In genomic region chr11:72428694-72429093, GRCm38 (mm10) we compare ENCODE assay signal across 9 mouse cellular contexts. TPM values are rescaled to one million over a fixed set of nuclear protein-coding genes. Genes with fewer than 3 reads are reported as not detected.
A peak's percentile ranks its signal among the peaks of the same experiment; 100 is the strongest.
DNase-seq lines count a peak whose midpoint lies in the region; ATAC-seq and TF ChIP-seq lines count a peak whose summit lies in the region.
"Had no signal": no experiment of that assay in that cellular context is flagged by ENCODE, and none has a peak within 500 bp of the region (broad histone marks: within the 10 kb centered on the region; RNA-seq: fewer than 3 reads in every experiment).

No protein-coding gene starts in this region.

- WGBS in heart, adult 2 months = 1% methylated on average over 5 of the region's 5 CpGs
- WGBS in kidney, embryonic 14.5 days = 0% methylated on average over 5 of the region's 5 CpGs
- WGBS in liver, postnatal 0 days (ENCODE audit: insufficient replicate concordance) = 8% methylated on average over 5 of the region's 5 CpGs

- no peaks in the 10 kb centered on the region for H3K9me3 ChIP-seq in kidney, embryonic 14.5 days (ENCODE audit: control insufficient read depth, low read length)
- no peaks in the 10 kb centered on the region for H3K9me3 ChIP-seq in liver, postnatal 0 days (ENCODE audit: low read length)

- TF ChIP-seq POLR2A in cortical plate, adult 2 months (IDR thresholded peaks at IDR 0.05; ENCODE audit: extremely low read depth, insufficient read depth, low read length) = no peak
- no peak for TF ChIP-seq POLR2A in heart, adult 2 months (IDR thresholded peaks at IDR 0.05; ENCODE audit: insufficient read depth, low read depth, low read length)

- intact Hi-C loops in heart, adult 2 months (cut with DNase I) = loop anchor here (1.0 to 2.0 kb wide), 6 partner anchors 18 to 204 kb away; partner anchors contain the start of gene Smtnl2

- TF ChIP-seq EP300 in heart, adult 2 months (IDR thresholded peaks at IDR 0.05; ENCODE audit: insufficient read depth, low read depth, low read length) = 0 out of 2 replicates have a peak, but pooled peaks have one; percentile 50
- TF ChIP-seq EP300 in liver, postnatal 0 days (IDR thresholded peaks at IDR 0.05; ENCODE audit: low read depth) = no peak

- no peaks in the 10 kb centered on the region for H3K36me3 ChIP-seq in heart, adult 2 months (ENCODE audit: control insufficient read depth, insufficient read depth, low read length)
- H3K36me3 ChIP-seq in kidney, embryonic 14.5 days (ENCODE audit: control insufficient read depth, insufficient read depth, low read length) = no peaks in the 10 kb centered on the region
- no peaks in the 10 kb centered on the region for H3K36me3 ChIP-seq in liver, postnatal 0 days (replicated peaks; ENCODE audit: insufficient read depth, low read length)

- peak; percentile 70 for DNase-seq in WW6 (ENCODE audit: low read depth, low spot score)
- peak; percentile 85 to 87 for DNase-seq in heart, adult 2 months
- peak; percentile 85 for DNase-seq in liver, postnatal 0 days
- DNase-seq in retina, postnatal 7 days (ENCODE audit: low read depth, low spot score) = peak; percentile 75
- peak; percentile 54 for DNase-seq in urinary bladder, postnatal 10 days (ENCODE audit: low spot score)

- H3K27ac ChIP-seq in cortical plate, adult 2 months (ENCODE audit: insufficient read depth, low read length) = no peak overlapping the region
- no peak overlapping the region for H3K27ac ChIP-seq in heart, adult 2 months
- H3K27ac ChIP-seq in kidney, embryonic 14.5 days (ENCODE audit: low read depth, low read length) = no peak overlapping the region
- H3K27ac ChIP-seq in liver, postnatal 0 days (ENCODE audit: low read depth) = no peak overlapping the region

- no peaks in the 10 kb centered on the region for H3K27me3 ChIP-seq in heart, adult 2 months (ENCODE audit: control insufficient read depth, insufficient read depth, low read length)
- no peaks in the 10 kb centered on the region for H3K27me3 ChIP-seq in kidney, embryonic 14.5 days (ENCODE audit: control insufficient read depth, insufficient read depth, low read length)
- H3K27me3 ChIP-seq in liver, postnatal 0 days (ENCODE audit: insufficient read depth, low read length) = no peaks in the 10 kb centered on the region

- no peaks in the 10 kb centered on the region for H3K4me1 ChIP-seq in cortical plate, adult 2 months (ENCODE audit: control insufficient read depth, insufficient read depth, low read length)
- H3K4me1 ChIP-seq in heart, adult 2 months (ENCODE audit: control insufficient read depth, insufficient read depth, low read length) = no peaks in the 10 kb centered on the region
- H3K4me1 ChIP-seq in kidney, embryonic 14.5 days (ENCODE audit: control insufficient read depth, insufficient read depth, low read length) = no peaks in the 10 kb centered on the region
- no peaks in the 10 kb centered on the region for H3K4me1 ChIP-seq in liver, postnatal 0 days (ENCODE audit: insufficient read depth)

- H3K79me2 ChIP-seq in heart, adult 2 months (replicated peaks; ENCODE audit: control insufficient read depth, insufficient read depth, low read length) = no peaks in the 10 kb centered on the region

- H3K9ac ChIP-seq in heart, adult 2 months (ENCODE audit: low read depth, low read length) = no peak overlapping the region
- H3K9ac ChIP-seq in kidney, embryonic 14.5 days (ENCODE audit: low read depth, low read length) = no peak overlapping the region
- H3K9ac ChIP-seq in liver, postnatal 0 days (replicated peaks) = no peak overlapping the region

- peak; percentile 56 for ATAC-seq in CD4-positive, CD25-positive, alpha-beta regulatory T cell, adult 4 months
- ATAC-seq in kidney, embryonic 14.5 days (ENCODE audit: low FRiP score, low TSS enrichment) = peak; percentile 43; the same call in 1 of the 2 replicates
- peak; percentile 74 for ATAC-seq in liver, postnatal 0 days

- no peak overlapping the region for H3K4me2 ChIP-seq in kidney, embryonic 14.5 days (replicated peaks; ENCODE audit: low read depth, low read length)
- H3K4me2 ChIP-seq in liver, postnatal 0 days (ENCODE audit: low read depth, low read length) = peak overlapping the region; percentile 58

- TF ChIP-seq CTCF in cortical plate, adult 2 months (IDR thresholded peaks at IDR 0.05; ENCODE audit: extremely low read depth, insufficient read depth, low read length) = peak; percentile 50
- peak; percentile 76 for TF ChIP-seq CTCF in heart, adult 2 months (IDR thresholded peaks at IDR 0.05)
- peak; percentile 78 for TF ChIP-seq CTCF in liver, postnatal 0 days (IDR thresholded peaks at IDR 0.05; ENCODE audit: low read depth)

- H3K4me3 ChIP-seq in cortical plate, adult 2 months (ENCODE audit: insufficient read depth, low read length) = no peak overlapping the region
- no peak overlapping the region for H3K4me3 ChIP-seq in heart, adult 2 months
- H3K4me3 ChIP-seq in kidney, embryonic 14.5 days (ENCODE audit: low read length) = no peak overlapping the region
- H3K4me3 ChIP-seq in liver, postnatal 0 days (ENCODE audit: low read depth, low read length) = no peak overlapping the region

RNA-seq across cellular contexts. Expression of gene Ggt6, which starts 6.6 kb away (rescaled TPM):
- polyA plus RNA-seq in CD4-positive, CD25-positive, alpha-beta regulatory T cell, adult 4 months (2017; shearing (Covaris generic)) = not detected
- 0.25 and 0.27 TPM in 2 replicates for polyA plus RNA-seq in cortical plate, adult 2 months (2012; rRNA removed)
- not detected for total RNA-seq in heart, adult 2 months (2021)
- polyA plus RNA-seq in heart, adult 2 months (2012; rRNA removed) = 0.20 TPM in 1 of 2 replicates, not detected in the other
- polyA plus RNA-seq in kidney, embryonic 14.5 days (2014; fragmentation: Nextera tagmentation; extraction: Ambion mirVana) = 0.31 and 0.76 TPM in 2 replicates
- polyA plus RNA-seq in liver, postnatal 0 days (2015; fragmentation: Nextera tagmentation; extraction: Ambion mirVana) = 0.79 and 1.2 TPM in 2 replicates
- total RNA-seq: layer of hippocampus, postnatal 36 days had no signal

RNA-seq across cellular contexts. Expression of gene Mybbp1a, which starts 12.5 kb away (rescaled TPM):
- 100 to 1,000 TPM in 1 of 2 experiments, 10 to 100 TPM in 1; 73.7 to 102 TPM for polyA plus RNA-seq in CD4-positive, CD25-positive, alpha-beta regulatory T cell, adult 4 months (2017; shearing (Covaris generic))
- 48.1 and 56.2 TPM in 2 replicates for polyA plus RNA-seq in cortical plate, adult 2 months (2012; rRNA removed)
- total RNA-seq in heart, adult 2 months (2021) = 10 to 100 TPM; 42.7 to 46.1 TPM
- polyA plus RNA-seq in heart, adult 2 months (2012; rRNA removed) = 21.8 and 30.6 TPM in 2 replicates
- 129 and 173 TPM in 2 replicates for polyA plus RNA-seq in kidney, embryonic 14.5 days (2014; fragmentation: Nextera tagmentation; extraction: Ambion mirVana)
- 40.2 and 44.5 TPM in 2 replicates for polyA plus RNA-seq in liver, postnatal 0 days (2015; fragmentation: Nextera tagmentation; extraction: Ambion mirVana)

RNA-seq across cellular contexts. Expression of gene Smtnl2, which starts 17.2 kb away (rescaled TPM):
- under 1 TPM in 1 of 2 experiments, not detected in 1; 0.23 TPM for polyA plus RNA-seq in CD4-positive, CD25-positive, alpha-beta regulatory T cell, adult 4 months (2017; shearing (Covaris generic))
- 0.78 and 1.6 TPM in 2 replicates for polyA plus RNA-seq in cortical plate, adult 2 months (2012; rRNA removed)
- 10 to 100 TPM; 13.1 to 14.3 TPM for total RNA-seq in heart, adult 2 months (2021)
- polyA plus RNA-seq in heart, adult 2 months (2012; rRNA removed) = 12.7 and 18.9 TPM in 2 replicates
- 30.0 and 56.1 TPM in 2 replicates for polyA plus RNA-seq in kidney, embryonic 14.5 days (2014; fragmentation: Nextera tagmentation; extraction: Ambion mirVana)
- polyA plus RNA-seq in liver, postnatal 0 days (2015; fragmentation: Nextera tagmentation; extraction: Ambion mirVana) = 3.5 and 4.0 TPM in 2 replicates
